Mouse (Mus musculus) ES-Bruce4 (cell line): ENCODE results near the gene Ssx2ip.

Experiments
- CTCF ChIP-seq: IDR thresholded peaks from one replicate; pipeline ENCODE4 v1.8.1; 2011; ENCODE audit warnings: low read depth, low read length
- POLR2A ChIP-seq: IDR thresholded peaks from one replicate; pipeline ENCODE4 v1.8.1; 2011; ENCODE audit warnings: low read length; ENCODE audit not compliant: insufficient read depth

DNA sequence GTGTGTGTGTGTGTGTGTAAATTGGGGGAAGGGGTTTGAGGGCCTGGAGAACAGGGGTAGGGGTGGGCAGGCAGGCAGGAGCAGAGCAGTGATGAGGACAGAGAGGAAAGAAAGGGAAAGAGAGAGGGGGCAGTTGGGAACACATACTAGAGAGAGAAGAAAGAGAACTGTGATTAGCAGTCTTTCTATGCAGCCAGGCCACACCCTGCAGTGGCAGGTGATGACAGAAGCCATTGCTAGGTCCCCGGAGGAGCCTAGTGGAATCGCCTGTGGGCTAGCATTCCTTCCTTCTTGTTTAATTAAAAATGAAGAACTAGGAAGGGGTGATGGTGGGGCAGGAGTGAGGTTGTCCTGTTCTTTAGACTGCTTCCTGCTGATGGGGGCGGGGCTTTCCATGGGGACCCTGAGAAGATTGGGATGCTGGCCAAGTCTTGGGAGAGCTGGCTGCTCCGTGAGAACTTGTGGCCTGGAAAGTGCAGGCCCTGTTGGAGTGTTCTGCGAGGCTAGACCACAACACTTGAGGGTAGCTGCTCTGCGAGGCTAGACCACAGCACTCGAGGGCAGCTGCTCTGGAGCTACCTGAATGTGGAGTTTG, 20.0 kb downstream of the Ssx2ip start:
- TF ChIP-seq CTCF (no peak), POLR2A (no peak)
